Mouse (Mus musculus) spleen, postnatal 4 days (tissue): ENCODE measurements around the gene Plcd3.

Source experiments
- DNase-seq, 2 experiments: peaks; one replicate each; pipeline ENCODE4 v3.0.0; 2022; ENCODE audit warnings: low spot score in 2 of 2

Plcd3 gene

GRCm38 (mm10) chr11:103020713-103021335, 80.6 kb downstream of the Plcd3 start:
- no peak for DNase-seq
